Mouse (Mus musculus): ENCODE measurements at regions not wholly inside any gene's neighbourhood (a gene's known extent, or its start where the extent isn't known, plus 50 kb on each side); places are given as distances from the start of the nearest gene placed in this dataset.
"Not testable (repeated sequence)": the region's sequence is repeated elsewhere in the genome, so short reads cannot be mapped to it uniquely, and the experiment has no call there.

DNA sequence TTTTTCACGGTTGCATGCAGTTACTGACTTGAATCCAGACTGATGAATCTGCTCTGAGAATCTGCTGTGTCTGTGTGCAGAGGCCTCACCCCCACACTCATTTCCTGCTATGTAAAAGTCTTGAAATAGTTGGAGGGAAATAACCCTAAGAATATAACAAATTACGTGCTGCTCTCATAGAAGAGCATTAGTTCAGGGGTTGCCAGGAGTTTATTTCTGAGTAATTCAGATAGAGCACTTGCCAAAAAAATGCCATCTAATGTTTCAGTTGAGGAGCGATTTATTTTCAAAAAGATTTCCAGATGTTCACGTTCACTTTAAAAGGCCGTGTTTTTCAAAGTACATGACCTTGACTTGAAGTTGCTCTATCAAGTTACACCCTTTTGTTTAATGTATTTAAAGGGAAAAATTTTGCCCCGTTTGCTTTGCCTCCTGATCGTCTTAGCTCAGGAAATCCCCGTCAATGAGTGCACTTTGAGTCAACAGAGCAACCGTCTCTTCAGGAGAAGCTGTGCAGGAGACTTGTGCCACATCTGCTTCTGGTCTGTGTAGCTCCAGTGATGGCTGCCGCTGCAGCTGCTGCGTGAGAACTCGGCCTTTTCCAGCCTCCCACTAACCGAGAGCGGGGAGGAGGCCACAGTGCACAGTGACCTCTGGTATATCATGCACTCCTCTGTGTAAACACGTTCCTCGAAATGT is 50.9 kb upstream of the Sec61g start:
- DNase-seq = peak; percentile 13

DNA sequence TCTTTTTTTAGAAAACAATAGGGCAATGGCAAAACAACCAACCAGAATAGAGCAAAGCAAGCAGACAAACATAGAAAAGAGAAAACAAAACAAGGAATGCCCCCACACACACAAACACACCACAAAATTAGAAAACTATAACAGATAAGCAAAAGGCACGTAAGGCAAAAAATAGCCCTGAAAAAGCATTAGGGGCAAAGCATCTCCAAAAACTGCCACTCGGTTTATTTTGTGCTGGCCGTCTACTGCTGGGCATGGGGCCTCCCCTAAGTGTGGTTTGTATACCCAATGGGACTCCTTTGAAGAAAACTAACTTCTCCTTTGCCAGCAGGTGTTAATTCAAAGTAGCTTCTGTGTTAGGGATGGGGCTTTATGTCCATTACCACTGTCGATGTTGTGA is 53.4 kb upstream of the Sec61g start:
- DNase-seq = no peak

DNA sequence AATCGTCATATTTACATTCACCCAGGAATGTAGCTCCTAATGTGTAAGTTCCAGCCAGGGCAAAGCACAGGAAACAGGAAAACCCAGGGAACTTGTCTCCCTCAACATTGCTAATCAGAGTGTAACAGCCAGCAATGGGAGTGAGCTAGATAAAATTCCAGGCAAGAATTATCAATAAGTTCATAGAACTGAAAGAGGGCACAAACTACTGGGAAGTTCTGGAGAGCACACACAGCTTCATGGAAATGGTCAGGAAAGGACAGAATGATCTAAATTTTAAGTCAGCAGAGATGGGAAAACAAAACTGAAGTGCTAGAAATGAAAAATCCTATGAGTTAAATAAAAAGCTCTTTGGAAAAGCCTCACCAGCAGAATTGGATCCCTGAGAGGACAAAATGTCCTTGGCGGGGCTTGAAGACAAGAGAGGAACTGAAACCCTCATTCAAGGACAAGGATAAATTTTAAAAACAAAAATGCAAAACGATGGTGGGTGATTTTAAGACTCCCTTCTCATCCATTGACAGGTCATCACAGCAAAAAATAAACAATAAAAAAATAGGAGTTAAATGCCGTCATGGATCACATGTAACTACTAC is 80.9 kb upstream of the Sec61g start:
- no peak for DNase-seq

- no peak for DNase-seq
Measured at GRCm38 (mm10) chr11:16590541-16590940, 82.3 kb upstream of the Sec61g start.

DNA sequence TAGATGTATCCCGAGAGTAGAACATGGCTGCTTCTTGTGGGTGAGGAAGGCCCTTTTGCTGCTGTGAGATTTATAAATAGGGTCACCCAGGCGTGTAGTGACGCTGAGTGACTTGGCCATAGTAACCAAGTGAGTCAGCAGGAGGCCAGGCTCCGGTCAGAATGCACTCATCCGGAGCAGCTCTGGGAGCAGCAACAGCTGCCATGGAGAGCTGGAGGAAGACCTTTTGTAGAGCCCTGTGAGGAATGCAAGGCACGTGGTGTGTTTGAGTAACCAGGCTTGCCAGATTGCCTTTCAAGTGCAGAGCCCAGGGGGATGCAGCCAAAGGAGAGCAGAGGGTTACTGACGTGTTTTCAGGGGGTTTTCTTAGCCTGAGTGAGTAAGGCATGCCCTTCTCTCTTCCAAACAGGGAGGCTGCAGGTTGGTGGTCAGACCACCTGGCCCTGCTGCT is 83.2 kb upstream of the Sec61g start:
- DNase-seq = peak; percentile 47

- no peak for DNase-seq
Measured at GRCm38 (mm10) chr11:16592006-16592405, 83.7 kb upstream of the Sec61g start.

- no peak for DNase-seq
Measured at GRCm38 (mm10) chr11:16592766-16593165, 84.5 kb upstream of the Sec61g start.

- no peak for DNase-seq
Measured at GRCm38 (mm10) chr11:16594832-16595231, 86.5 kb upstream of the Sec61g start.

DNA sequence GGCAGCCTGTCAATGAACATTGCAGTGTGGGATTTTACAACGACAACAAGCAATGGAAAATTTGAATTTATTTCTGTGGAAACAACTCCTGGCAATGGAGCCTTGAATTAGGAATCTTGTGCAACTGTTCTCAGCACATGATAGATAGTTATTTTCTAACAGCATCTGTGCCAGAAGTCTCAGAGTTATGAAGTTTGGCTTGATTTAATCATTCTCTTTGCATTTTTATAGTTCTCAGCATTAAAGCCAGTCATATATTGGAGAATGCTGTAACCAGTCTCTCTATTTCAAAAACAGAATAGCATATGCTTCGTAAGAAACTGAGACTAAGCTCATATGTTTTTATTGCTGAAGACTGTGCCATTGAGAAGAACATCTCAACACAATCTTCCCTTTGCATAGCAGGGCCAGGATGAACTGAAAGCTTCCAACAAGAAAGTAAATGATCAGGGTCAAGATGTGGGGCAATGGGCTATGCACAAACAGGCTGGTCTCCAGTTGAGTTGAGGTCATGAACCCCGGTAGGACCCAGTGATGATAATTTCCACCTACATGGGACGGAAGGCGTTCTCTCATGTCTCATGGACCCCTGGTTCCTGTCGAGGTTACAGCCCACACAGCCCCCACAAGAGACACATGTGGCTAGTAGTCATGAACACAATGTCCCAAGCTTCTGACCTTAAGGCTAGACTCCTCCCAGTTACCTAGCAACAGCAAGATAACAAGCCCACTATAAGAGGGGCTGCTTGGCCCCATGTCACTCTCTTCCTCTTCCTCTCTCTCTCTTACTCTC is 89.0 kb upstream of the Sec61g start:
- DNase-seq = no peak

GRCm38 (mm10) chr11:16602947-16603346 is 94.7 kb upstream of the Sec61g start:
- no peak for DNase-seq

GRCm38 (mm10) chr11:16606435-16607214 is 98.3 kb upstream of the Sec61g start:
- no peak for DNase-seq

DNA sequence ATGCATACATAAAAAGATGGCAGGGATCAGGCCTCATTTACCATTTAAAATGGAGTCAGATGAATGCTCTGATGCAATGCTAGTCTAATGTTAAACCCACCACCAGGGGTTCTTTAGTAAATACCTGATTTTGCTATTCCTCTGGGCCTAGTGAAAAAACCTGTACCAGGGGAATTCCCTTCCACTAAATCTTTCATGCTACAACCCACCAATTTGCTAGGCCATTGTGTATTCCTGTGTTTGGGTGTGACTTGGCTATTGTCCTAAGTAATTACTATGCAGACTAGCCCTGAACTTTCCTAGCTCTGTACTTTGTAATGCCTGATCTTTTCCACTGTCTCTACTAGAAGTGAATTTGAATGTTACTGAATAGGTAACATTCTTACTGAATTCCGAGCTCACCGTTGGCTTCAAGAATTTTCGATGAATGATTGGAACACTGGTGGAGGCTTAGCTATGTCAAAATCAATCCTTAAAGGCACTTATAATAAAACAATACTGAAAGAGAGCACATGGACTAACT is 99.7 kb upstream of the Sec61g start:
- not testable (repeated sequence) for DNase-seq

DNA sequence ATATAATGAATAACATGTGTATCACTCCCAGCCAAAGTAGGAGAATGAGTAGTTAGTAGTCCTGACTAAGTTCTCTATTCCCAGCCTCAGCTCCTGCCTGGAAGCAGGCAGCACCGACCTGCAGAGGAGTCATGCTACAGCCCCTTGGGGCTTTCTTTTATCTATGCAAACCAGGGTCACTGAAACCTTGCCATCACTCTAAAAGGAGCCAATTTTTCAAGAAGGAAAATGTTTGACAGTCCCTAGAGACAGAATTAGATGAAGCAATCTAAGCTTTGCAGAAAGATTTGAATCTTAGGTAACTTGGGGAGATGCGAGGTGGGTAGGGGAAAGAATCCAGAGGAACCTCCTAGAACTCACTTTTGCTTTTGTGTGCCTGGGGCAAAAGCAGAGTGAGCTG is 103.5 kb upstream of the Sec61g start:
- no peak for DNase-seq

DNA sequence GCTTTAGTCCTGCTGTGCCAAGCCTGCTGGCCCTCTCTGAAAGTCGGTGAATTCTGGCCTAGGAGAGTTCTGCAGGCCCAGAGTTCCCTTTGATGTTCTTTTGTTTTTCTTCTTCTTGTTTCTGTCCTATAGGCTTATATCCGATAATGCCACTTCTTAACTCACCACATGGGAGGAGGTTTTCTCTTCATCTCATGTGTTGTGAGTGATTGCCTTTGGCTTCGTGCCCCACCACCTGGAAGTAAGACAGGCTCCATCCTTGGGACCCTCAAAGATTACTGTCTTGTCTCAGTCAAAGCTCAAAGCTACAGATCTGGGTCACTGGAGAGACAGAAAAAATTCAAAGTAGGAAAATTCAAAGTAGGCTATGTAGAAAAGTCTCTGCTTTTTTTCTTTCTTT is 104.2 kb upstream of the Sec61g start:
- DNase-seq = no peak

DNA sequence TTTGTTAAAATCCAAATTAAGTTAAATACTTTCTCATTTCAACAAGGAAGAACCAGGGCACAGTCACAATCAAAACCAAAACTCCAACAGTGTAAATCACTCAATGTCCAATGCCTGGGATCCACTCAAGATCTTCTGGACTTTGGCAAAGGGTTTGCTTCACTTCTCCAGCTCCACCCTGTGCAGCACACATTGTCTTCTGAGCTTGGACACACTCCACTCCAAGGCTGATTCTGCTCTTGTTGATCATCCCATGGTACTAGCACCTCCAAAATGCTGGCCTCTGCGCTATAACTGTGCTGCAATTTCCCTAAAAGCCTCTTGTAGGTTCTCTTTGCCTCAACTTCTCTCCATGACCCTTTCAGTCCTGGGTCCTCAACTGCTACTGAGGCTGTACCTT is 111.5 kb upstream of the Sec61g start:
- no peak for DNase-seq

DNA sequence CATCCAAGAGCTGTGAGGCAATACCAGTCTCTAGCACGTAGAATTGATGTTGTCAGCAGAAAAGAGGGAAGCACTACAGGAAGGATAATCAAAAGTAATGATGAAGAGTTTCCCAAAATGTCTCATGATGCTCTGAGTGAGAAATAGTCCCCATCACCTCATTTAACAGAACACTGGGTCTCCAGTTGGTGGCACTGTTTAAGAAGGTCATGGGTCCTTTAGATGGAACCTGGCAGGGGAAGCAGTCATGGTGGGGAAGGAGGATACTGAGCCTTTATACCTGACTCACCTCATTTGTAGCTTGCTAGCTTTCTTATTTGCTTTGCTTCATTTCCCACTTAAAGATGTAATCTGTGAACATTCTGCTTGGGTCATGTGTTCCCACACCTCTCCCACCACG is 115.4 kb upstream of the Sec61g start:
- no peak for DNase-seq

- no peak for DNase-seq
Measured at GRCm38 (mm10) chr11:16627294-16628085, 119.2 kb upstream of the Sec61g start.

DNA sequence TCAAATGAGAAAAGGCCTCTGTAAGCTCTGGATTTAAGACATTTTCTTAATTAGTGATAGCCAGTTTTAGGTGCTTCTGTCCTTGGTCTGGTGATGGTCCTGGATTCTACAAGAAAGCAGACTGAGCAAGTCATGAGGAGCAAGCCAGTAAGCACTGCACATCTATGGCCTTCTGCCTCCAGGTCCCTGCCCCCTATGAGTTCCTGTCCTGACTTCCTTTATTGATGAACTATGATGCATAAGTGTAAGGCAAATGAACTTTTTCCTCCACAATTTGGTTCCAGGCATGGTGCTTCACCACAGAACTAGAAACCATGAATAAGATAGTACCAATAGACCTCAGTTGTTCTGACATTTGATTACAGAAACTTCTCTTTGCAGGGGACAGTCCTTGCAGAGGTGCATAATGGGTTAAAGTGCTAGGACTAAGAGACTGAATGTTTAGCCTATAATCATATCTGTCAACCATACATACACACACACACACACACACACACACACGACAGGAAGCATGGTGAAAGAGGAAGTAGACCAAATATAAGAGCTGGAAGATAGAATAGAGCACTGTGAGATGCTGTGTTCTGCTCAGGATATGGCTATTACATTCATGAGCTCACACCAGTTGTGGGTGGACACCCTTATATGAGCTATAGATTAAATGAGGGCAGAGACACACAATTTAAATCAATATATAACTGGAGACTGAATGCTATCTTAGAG is 121.3 kb upstream of the Sec61g start:
- DNase-seq = no peak

DNA sequence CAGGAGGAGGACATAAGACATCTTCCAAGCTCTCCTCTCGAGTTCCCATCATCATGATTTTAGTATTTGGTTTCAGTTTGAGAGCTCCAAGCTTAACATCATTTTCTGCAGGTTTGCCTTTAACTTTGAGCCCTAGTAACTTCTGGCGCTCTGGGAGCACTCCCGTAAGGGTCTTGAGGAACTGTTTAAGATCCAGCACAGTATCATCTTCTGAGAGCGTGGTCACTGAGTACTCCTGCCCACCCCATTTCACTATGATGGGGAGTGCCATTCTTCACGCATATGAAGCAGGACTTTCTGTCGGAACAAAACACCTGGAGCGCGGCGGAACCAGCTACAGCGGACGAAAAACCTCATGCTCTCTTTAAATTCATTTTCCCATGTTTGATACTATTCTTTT is 116.2 kb upstream of the Egfr start:
- DNase-seq = not testable (repeated sequence)

- DNase-seq = no peak
Measured at GRCm38 (mm10) chr11:16637679-16638078, 114.3 kb upstream of the Egfr start.

DNA sequence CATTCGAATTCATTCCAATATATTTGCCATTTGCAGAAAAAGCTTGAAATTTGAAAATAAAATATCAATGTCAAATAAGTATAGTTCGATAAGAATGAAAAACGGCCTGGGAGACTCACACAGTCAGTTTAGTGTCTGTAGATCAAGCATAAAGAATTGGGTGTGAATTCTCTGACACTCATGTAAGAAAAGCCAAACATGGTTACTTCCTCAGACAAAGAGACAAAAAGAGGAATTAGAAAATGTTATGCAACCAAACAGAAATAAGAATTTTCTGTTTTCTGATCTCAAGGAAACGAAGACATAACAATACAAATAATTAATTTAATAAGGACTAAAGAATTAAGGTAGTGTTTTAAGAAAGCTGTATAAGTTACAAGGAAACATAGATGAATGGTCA is 113.7 kb upstream of the Egfr start:
- no peak for DNase-seq
